10 mouse cellular contexts compared by ENCODE assay signal in the genomic region with DNA sequence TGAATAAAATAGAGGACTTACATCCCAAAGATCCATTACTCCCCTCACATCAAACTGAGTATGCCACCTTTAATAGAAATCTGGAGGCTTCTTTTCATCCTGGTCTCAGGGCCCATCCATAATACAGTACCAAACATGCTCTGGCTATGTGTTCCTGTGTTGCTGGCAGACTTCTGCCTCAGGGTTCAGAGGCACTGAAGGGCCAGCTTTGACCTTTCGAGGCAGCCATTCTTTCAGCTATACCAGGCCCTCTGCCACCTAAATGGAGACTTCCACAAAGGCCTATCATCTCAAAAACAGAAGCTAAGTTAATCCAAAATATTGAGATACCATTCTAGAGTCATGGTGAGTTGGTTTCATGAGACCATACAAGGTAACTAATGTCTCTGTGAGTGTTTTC. TPM values are rescaled to one million over a fixed set of nuclear protein-coding genes. Genes with fewer than 3 reads are reported as not detected.
A peak's percentile ranks its signal among the peaks of the same experiment; 100 is the strongest.
DNase-seq lines count a peak whose midpoint lies in the region; TF ChIP-seq lines count a peak whose summit lies in the region.
"Not testable (repeated sequence)": the region's sequence is repeated elsewhere in the genome, so short reads cannot be mapped to it uniquely, and the experiment has no call there.
"Had no signal": no experiment of that assay in that cellular context is flagged by ENCODE, and none has a peak within 500 bp of the region (broad histone marks: within the 10 kb centered on the region; RNA-seq: fewer than 3 reads in every experiment).

No protein-coding gene starts in this region.

- H3K27me3 ChIP-seq in kidney, adult 2 months (replicated peaks; ENCODE audit: control insufficient read depth, insufficient read depth, low read length), result not testable (repeated sequence)

- not testable (repeated sequence) for H3K36me3 ChIP-seq in kidney, adult 2 months (ENCODE audit: control insufficient read depth, insufficient read depth, low read length)

- 71% methylated on average over 1 of the region's 1 CpGs for WGBS in kidney, adult 2 months

- not testable (repeated sequence) for H3K4me1 ChIP-seq in kidney, adult 2 months (ENCODE audit: control insufficient read depth, insufficient read depth, low read length)

- TF ChIP-seq CTCF in kidney, adult 2 months (conservative IDR thresholded peaks at IDR 0.05; ENCODE audit: insufficient read depth, insufficient read length, low read depth, low read length), result not testable (repeated sequence)

- not testable (repeated sequence) for H3K27ac ChIP-seq in kidney, adult 2 months (ENCODE audit: insufficient read depth, low read depth, low read length)

- TF ChIP-seq POLR2A in kidney, adult 2 months (IDR thresholded peaks at IDR 0.05; ENCODE audit: low read depth, low read length), result not testable (repeated sequence)

- H3K4me3 ChIP-seq in kidney, adult 2 months (ENCODE audit: insufficient read depth, low read depth, low read length), result not testable (repeated sequence)

- peak; percentile 93 for DNase-seq in heart, adult 11 months
- DNase-seq in kidney, adult 2 months, result peak; percentile 15

RNA-seq across cellular contexts. Expression of a gene that starts 1.9 kb away (rescaled TPM):
- polyA plus RNA-seq in kidney, adult 2 months (2012; rRNA removed), result 0.39 and 0.50 TPM in 2 replicates
- polyA plus RNA-seq: activated CD4-positive, CD25-positive, alpha-beta regulatory T cell, adult 4 months; adrenal gland, adult 2 months; brain, embryonic 14.5 days; CD4-positive, CD25-positive, alpha-beta regulatory T cell, adult 4 months; cerebellum, adult 2 months; G1E had no signal

RNA-seq across cellular contexts. Expression of a gene that starts 18.3 kb away (rescaled TPM):
- polyA plus RNA-seq in kidney, adult 2 months (2012; rRNA removed), result 0.08 and 0.30 TPM in 2 replicates
- polyA plus RNA-seq: adrenal gland, adult 2 months; brain, embryonic 14.5 days had no signal

RNA-seq across cellular contexts. Expression of a gene that starts 21.4 kb away (rescaled TPM):
- 0.06 and 0.10 TPM in 2 replicates for polyA plus RNA-seq in kidney, adult 2 months (2012; rRNA removed)
- polyA plus RNA-seq: activated CD4-positive, CD25-positive, alpha-beta regulatory T cell, adult 4 months; adrenal gland, adult 2 months; brain, embryonic 14.5 days; C2C12; CD4-positive, CD25-positive, alpha-beta regulatory T cell, adult 4 months; cerebellum, adult 2 months; G1E; Patski had no signal

RNA-seq across cellular contexts. Expression of a gene that starts 37.1 kb away (rescaled TPM):
- not detected in 2 replicates for polyA plus RNA-seq in kidney, adult 2 months (2012; rRNA removed)
- polyA plus RNA-seq: activated CD4-positive, CD25-positive, alpha-beta regulatory T cell, adult 4 months; adrenal gland, adult 2 months; brain, embryonic 14.5 days; C2C12; CD4-positive, CD25-positive, alpha-beta regulatory T cell, adult 4 months; cerebellum, adult 2 months; G1E; Patski had no signal
